Mouse (Mus musculus) kidney, adult 18-20 months (tissue): ENCODE results near the gene Pp2d1.

Source experiments
- DNase-seq: peaks from one replicate; pipeline ENCODE4 v3.0.0; 2021

Gene Pp2d1

GRCm38 (mm10) chr17:53564837-53565236 is 25.6 kb upstream of the Pp2d1 start:
- DNase-seq: no peak

DNA sequence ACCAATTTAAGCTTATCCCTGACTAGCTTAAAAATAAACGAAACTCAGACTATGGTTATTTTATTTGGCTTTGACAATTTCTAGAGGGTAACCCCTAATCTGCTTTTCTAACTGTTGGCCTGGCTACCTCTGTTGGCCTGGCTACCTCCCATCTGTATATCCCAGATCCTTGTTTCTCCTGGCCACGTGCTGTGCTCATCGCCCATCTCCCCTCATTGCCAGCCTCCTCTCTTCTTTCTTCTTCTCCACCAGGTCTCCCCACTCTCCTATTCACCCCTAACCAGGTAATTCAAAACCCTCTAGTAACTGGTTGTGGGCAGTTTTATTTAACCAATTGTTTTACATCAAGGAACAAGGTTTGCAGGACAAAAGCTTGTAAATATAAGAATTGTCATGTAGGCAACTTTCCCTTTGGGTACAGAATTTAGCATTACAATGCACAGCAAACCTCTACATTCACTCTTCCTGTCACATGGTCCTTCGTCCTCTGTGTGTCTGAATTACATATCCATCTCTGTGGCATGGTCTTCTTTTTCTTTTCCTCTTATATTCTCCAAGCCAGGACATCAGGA is 22.3 kb upstream of the Pp2d1 start:
- no peak for DNase-seq

- no peak for DNase-seq
These were observed 20.4 kb upstream of the Pp2d1 start for GRCm38 (mm10) chr17:53559646-53560045.

GRCm38 (mm10) chr17:53557443-53557842 is 18.2 kb upstream of the Pp2d1 start:
- no peak for DNase-seq

DNA sequence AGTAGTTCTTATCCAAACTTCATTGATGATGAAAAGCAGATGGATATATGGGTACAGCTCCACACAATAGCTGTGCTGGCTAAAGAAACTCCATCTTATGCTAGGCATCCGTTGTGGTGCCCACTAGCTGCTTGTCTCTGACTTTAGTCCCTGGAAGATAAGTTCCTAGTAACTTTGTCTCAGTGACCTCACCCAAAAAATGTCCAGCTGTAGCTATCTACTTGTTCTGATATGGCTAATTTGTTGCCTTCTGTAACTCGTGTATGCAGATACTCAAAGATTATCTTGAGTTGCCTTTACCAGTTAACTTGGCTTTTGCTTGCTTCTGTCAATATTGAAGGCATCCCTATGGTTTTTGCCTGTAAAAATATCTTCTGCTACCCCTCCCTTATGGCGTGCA is 15.6 kb upstream of the Pp2d1 start:
- DNase-seq: no peak

- no peak for DNase-seq
These were observed 14.8 kb upstream of the Pp2d1 start for GRCm38 (mm10) chr17:53554088-53554487.

DNA sequence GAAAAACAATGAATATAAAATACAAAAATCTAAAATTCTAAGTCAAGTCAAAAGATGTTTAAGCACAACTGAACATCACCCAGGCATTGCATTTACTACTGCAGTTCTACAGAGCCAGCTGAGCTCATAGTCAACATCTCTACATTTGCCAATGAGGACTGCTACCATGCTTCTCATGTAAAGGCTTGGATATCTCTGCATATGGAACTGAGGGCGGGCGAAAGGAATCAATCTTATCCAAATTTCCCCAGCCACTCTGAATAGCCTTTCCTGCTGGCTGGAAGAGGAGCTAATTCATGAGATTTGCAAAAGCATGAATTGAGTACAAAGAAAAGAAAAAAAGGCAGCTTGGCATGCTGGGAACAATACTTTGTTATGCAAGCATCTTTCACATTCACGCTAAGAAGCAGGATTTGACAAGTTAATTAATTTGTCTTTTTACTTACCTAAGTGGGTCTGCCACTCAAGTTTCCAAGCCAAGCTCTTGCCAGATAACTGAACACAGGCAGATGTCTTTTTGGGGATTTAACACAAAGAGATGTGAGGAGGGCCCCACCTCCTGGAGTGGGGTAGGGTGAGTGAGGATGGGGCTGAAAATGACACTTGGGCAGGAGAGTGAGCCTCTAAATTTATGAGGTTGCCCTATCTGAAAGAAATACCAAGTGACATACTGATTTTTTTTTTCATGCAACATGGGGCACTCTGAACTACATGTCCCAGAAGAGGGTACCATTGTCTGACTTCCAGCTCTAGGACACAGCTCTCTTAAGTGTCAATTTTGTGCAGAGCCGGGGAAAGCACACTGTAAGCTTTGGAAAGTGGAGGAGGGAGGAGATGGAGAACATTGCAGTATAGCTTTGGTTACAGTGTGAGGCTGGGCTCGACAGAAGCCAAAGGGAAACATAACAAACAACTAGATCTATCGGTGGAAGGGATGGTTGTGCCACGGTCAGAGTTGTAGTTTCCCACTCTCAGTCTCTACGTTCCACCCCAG is 12.4 kb upstream of the Pp2d1 start:
- no peak for DNase-seq

DNA sequence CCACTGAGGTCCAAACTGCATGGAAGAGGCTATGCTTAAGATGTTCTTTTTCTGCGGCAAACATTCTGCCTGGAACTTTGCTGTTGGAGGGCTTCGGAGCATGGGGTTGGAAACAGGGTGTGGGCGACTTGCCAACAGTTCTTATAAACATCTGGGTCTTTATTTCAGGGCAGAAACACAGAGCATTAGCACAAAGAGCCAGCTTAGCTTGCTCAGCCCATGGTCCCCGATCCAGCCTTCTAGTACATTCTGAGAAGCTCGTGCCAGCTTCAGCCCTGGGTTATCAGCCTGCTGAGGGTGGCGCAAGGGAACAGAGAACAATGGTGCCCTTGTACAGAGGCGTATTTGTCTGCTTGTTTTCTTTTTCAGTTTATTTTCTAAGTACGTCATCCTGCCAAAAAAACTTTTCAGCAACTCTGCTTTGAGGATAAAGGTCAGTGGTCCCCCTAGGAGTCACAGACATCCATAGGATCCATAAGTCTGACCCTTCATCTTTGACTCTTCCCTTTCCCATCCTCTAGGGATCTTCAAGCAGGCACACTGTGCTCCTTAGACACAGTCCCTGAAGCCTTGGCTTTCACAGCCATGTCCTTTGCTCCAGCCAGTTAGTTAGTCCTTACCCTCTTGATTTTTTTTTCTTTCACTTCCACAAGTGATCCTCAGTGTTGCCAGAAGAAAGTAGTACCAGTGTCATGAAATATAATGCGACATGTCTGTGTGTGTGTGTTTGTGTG is 4.5 kb upstream of the Pp2d1 start:
- DNase-seq: no peak

GRCm38 (mm10) chr17:53542536-53542935 is 3.3 kb upstream of the Pp2d1 start:
- DNase-seq: no peak

DNA sequence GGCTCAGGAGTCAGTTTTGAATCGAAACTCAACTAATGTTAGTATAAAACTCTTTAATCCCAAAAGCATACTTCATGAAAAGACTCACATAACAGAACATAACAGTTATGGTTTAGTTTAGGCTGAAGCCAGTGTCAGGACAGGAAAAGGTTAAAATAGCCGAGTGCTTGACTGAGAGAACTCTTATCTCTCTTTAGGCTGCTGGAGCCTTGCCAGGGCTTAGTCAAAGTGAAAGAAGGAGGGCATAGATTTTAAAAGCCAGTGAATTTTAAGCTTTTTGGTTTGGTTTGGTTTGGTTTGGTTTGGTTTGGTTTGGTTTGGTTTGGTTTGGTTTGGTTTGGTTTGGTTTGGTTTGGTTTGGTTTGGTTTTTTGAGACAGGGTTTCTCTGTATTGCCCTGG is 6.8 kb downstream of the Pp2d1 start:
- DNase-seq: no peak

GRCm38 (mm10) chr17:53531160-53531559 is 8.1 kb downstream of the Pp2d1 start:
- DNase-seq: no peak

GRCm38 (mm10) chr17:53528034-53528433 is 11.2 kb downstream of the Pp2d1 start:
- no peak for DNase-seq

- DNase-seq: no peak
These were observed 18.7 kb downstream of the Pp2d1 start for GRCm38 (mm10) chr17:53520509-53520908.

- DNase-seq: no peak
These were observed 19.9 kb downstream of the Pp2d1 start for GRCm38 (mm10) chr17:53519364-53519763.

GRCm38 (mm10) chr17:53512311-53512951 is 26.8 kb downstream of the Pp2d1 start:
- no peak for DNase-seq

- no peak for DNase-seq
These were observed 36.3 kb downstream of the Pp2d1 start for GRCm38 (mm10) chr17:53502966-53503365.

- no peak for DNase-seq
These were observed 50.3 kb downstream of the Pp2d1 start for GRCm38 (mm10) chr17:53489007-53489378.

DNA sequence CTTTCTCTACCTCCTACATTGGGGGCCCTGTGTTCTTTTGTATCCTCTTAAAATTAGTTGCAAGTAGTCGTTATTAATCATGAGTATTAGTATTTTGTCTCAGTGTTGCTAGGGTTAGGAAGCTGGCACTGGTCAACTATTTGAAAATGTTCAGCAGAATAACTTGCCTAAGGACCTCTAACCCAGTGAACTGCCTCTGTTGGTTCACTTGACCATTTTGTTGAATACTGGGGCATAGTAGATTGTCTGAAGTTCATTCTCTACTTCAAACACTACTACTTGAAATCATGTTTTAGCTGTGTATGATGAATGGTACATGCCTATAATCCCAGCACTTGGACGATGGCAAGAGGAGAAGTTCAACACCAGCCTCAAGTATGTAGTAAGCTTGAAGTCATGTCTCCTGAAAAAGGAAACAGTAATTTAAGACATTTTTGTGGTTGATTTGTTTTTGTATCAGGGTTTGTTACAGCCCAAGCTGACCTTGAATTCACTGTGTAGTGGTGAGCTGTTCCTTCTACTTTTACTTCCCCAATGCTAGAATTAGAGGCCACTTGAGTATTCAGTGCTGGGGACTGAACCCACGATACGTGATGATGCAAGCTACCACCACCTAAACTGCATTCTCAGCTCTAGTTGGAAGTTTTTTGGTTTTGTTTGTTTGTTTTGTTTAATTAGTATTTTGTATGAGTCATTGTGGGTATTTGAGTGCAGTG is 50.8 kb downstream of the Pp2d1 start:
- DNase-seq: no peak

DNA sequence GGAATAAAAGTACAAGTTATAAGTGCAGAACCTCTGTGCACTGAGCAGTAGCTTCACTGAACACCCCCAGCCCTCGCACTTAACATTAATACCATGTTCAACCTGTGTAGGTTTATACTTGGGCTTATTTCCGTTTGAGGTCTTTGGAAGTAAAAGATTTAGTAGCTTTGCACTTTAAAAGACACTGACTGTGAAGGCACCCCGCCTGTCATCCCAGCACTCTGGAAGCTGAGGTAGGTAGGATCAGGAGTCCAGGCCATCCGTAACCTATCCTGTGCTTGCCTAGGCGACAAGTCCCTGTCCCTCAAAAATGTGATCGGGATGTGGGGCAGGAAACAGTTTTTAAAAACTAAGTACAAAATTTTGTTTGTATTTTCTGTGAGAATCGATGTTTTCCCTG is 58.8 kb downstream of the Pp2d1 start:
- DNase-seq: no peak

- DNase-seq: peak; percentile 74
These were observed 59.6 kb downstream of the Pp2d1 start for GRCm38 (mm10) chr17:53479604-53480041.

DNA sequence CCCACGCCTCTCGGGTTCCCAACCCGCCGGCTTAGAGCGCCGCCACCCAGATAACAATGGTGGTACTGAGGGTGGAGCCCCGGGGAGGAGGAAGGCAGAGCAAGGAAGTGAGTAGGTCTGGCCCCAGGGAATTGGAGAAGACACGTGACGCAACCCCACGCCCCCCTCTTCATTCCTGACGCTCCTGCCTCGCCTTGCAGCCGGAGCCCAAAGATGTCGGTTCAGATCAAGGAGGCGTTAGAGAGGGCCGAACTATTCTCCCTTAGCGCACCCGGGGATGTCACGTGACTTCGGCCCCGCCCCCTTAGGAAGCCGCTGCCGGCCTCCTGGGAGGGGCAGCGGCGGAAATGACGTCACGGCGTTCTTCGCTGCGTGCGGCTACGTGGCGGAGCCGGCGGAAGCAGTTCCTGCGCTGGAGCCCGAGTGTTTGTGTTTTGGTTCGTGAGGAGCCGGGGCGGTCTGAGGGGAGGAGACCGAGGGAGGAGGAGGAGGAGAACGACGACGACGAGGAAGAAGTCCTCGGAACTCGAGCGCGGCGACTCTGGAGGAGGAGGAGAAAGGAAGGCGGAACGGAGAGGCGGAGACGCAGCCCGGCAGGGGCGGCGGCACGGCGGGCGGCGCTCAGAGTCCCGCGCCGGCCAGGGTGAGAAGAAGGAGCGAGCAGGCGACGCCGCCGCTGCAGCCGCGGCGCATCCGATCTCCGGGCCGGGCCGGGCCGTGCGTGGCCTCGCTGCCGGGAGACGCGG is 60.2 kb downstream of the Pp2d1 start, which contains the start of gene Rab5a:
Rab5a (plus strand) TSS at position 377 of the 746 bp plus-strand sequence.
- DNase-seq: peak; percentile 100
